ENCODE assay signal across 23 mouse cellular contexts in the genomic region with DNA sequence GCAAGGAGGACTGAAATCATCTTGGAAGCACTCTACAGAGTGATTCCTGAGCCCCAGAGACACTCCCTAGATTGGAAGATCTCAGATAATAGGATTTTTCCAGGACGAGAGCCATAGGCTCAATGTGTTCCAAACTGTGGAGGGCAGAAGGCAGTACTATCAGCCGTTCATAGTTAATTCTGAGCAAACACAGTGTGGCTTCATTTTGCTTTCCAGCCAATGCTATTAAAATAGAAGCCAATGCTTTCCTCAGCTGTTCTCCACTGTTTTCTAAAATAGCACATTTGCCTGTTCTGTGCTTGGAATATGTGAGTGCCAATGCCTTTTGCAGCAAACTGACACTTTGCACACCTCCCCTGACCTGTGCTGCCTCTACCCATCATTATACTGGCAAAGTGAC.
DNase-seq lines count a peak whose midpoint lies in the region; ATAC-seq and TF ChIP-seq lines count a peak whose summit lies in the region.
"Had no signal": no experiment of that assay in that cellular context is flagged by ENCODE, and none has a peak within 500 bp of the region (broad histone marks: within the 10 kb centered on the region; RNA-seq: fewer than 3 reads in every experiment).

No protein-coding gene starts in this region.

- no peak for TF ChIP-seq CTCF in forebrain, postnatal 0 days (IDR thresholded peaks at IDR 0.05; ENCODE audit: low read depth)
- no peak for TF ChIP-seq CTCF in left cerebral cortex, adult 2 months (IDR thresholded peaks at IDR 0.05)

- H3K4me2 ChIP-seq in forebrain, postnatal 0 days (ENCODE audit: low read depth): no peak overlapping the region
- no peak overlapping the region for H3K4me2 ChIP-seq in forebrain, embryonic 11.5 days (ENCODE audit: low read depth, low read length, severe bottlenecking)
- no peak overlapping the region for H3K4me2 ChIP-seq in intestine, embryonic 14.5 days (ENCODE audit: low read length)
- H3K4me2 ChIP-seq in intestine, embryonic 16.5 days (ENCODE audit: low read depth, low read length): no peak overlapping the region
- H3K4me2 ChIP-seq: embryonic facial prominence, embryonic 12.5 days; forebrain, embryonic 13.5 days; hindbrain, embryonic 12.5 days had no signal

- 0 out of 2 replicates have a peak overlapping the region, but pooled peaks have one; percentile 29 for H3K27ac ChIP-seq in forebrain, postnatal 0 days (ENCODE audit: low read depth, low read length)
- H3K27ac ChIP-seq in forebrain, embryonic 11.5 days (ENCODE audit: low read depth, low read length): no peak overlapping the region
- H3K27ac ChIP-seq in intestine, embryonic 14.5 days (ENCODE audit: low read depth): no peak overlapping the region
- no peak overlapping the region for H3K27ac ChIP-seq in intestine, embryonic 16.5 days (ENCODE audit: low read length)
- peak overlapping the region; percentile 59 for H3K27ac ChIP-seq in left cerebral cortex, adult 2 months
- H3K27ac ChIP-seq: embryonic facial prominence, embryonic 12.5 days; forebrain, embryonic 13.5 days; heart, embryonic 10.5 days; hindbrain, embryonic 12.5 days had no signal

- intact Hi-C loops in left cerebral cortex, adult 2 months (cut with DNase I): no loop called here
- intact Hi-C loops in left cerebral cortex, postnatal 36 days (cut with DNase I): no loop called here

- H3K27me3 ChIP-seq in forebrain, postnatal 0 days (ENCODE audit: insufficient read depth, low read length): no peaks in the 10 kb centered on the region
- H3K27me3 ChIP-seq in forebrain, embryonic 11.5 days (ENCODE audit: control insufficient read depth, insufficient read depth, low read length): no peaks in the 10 kb centered on the region
- H3K27me3 ChIP-seq in intestine, embryonic 14.5 days (replicated peaks; ENCODE audit: control insufficient read depth, insufficient read depth, low read length): no peaks in the 10 kb centered on the region
- no peaks in the 10 kb centered on the region for H3K27me3 ChIP-seq in intestine, embryonic 16.5 days (replicated peaks; ENCODE audit: control insufficient read depth, insufficient read depth, low read length)
- H3K27me3 ChIP-seq: embryonic facial prominence, embryonic 12.5 days; forebrain, embryonic 13.5 days; hindbrain, embryonic 12.5 days had no signal

- no peak for ATAC-seq in forebrain, postnatal 0 days
- no peak for ATAC-seq in forebrain, embryonic 11.5 days (replicated peaks; ENCODE audit: low FRiP score)
- ATAC-seq in intestine, embryonic 14.5 days (replicated peaks; ENCODE audit: low FRiP score, low TSS enrichment, low read depth): no peak
- ATAC-seq in intestine, embryonic 16.5 days: no peak
- ATAC-seq: CD4-positive, CD25-positive, alpha-beta regulatory T cell, adult 4 months; forebrain, embryonic 13.5 days; hindbrain, embryonic 16.5 days had no signal

- no peaks in the 10 kb centered on the region for H3K9me3 ChIP-seq in forebrain, postnatal 0 days (ENCODE audit: low read length)
- no peaks in the 10 kb centered on the region for H3K9me3 ChIP-seq in forebrain, embryonic 11.5 days (ENCODE audit: control insufficient read depth, low read length)
- no peaks in the 10 kb centered on the region for H3K9me3 ChIP-seq in intestine, embryonic 14.5 days (ENCODE audit: control insufficient read depth, low read length)
- H3K9me3 ChIP-seq in intestine, embryonic 16.5 days (ENCODE audit: control insufficient read depth, low read length): no peaks in the 10 kb centered on the region
- H3K9me3 ChIP-seq: embryonic facial prominence, embryonic 12.5 days; forebrain, embryonic 13.5 days; G1E; heart, embryonic 10.5 days; hindbrain, embryonic 12.5 days had no signal

- H3K9ac ChIP-seq in forebrain, postnatal 0 days: no peak overlapping the region
- no peak overlapping the region for H3K9ac ChIP-seq in forebrain, embryonic 11.5 days (ENCODE audit: low read length)
- H3K9ac ChIP-seq in intestine, embryonic 14.5 days (ENCODE audit: low read length): no peak overlapping the region
- H3K9ac ChIP-seq in intestine, embryonic 16.5 days (ENCODE audit: low read depth, low read length): no peak overlapping the region
- H3K9ac ChIP-seq: embryonic facial prominence, embryonic 12.5 days; forebrain, embryonic 13.5 days; hindbrain, embryonic 12.5 days had no signal

- peaks cover 11% of the 10 kb centered on the region for H3K4me1 ChIP-seq in forebrain, postnatal 0 days (ENCODE audit: insufficient read depth)
- H3K4me1 ChIP-seq in forebrain, embryonic 11.5 days (replicated peaks; ENCODE audit: control insufficient read depth, insufficient read depth, low read length): peaks cover 5% of the 10 kb centered on the region; the same call in 1 of the 2 replicates
- no peaks in the 10 kb centered on the region; the same call in 1 of the 2 replicates for H3K4me1 ChIP-seq in intestine, embryonic 14.5 days (replicated peaks; ENCODE audit: control insufficient read depth, insufficient read depth, low read length)
- H3K4me1 ChIP-seq in intestine, embryonic 16.5 days (ENCODE audit: control insufficient read depth, insufficient read depth, low read length): peaks cover 2% of the 10 kb centered on the region; the same call in 1 of the 2 replicates
- H3K4me1 ChIP-seq: embryonic facial prominence, embryonic 12.5 days had no signal

- H3K4me3 ChIP-seq in forebrain, postnatal 0 days (ENCODE audit: low read depth, low read length): no peak overlapping the region
- H3K4me3 ChIP-seq in forebrain, embryonic 11.5 days (ENCODE audit: low read depth, low read length): no peak overlapping the region
- H3K4me3 ChIP-seq in intestine, embryonic 14.5 days (ENCODE audit: low read depth, low read length): no peak overlapping the region
- H3K4me3 ChIP-seq in intestine, embryonic 16.5 days (ENCODE audit: low read length): no peak overlapping the region
- H3K4me3 ChIP-seq in left cerebral cortex, adult 2 months: no peak overlapping the region
- H3K4me3 ChIP-seq: embryonic facial prominence, embryonic 12.5 days; forebrain, embryonic 13.5 days; heart, embryonic 10.5 days; hindbrain, embryonic 12.5 days had no signal

- no peaks in the 10 kb centered on the region for H3K36me3 ChIP-seq in forebrain, postnatal 0 days (ENCODE audit: insufficient read depth)
- no peaks in the 10 kb centered on the region for H3K36me3 ChIP-seq in forebrain, embryonic 11.5 days (ENCODE audit: control insufficient read depth, insufficient read depth, low read length)
- H3K36me3 ChIP-seq in intestine, embryonic 14.5 days (ENCODE audit: control insufficient read depth, insufficient read depth, low read length): no peaks in the 10 kb centered on the region
- no peaks in the 10 kb centered on the region for H3K36me3 ChIP-seq in intestine, embryonic 16.5 days (ENCODE audit: control insufficient read depth, insufficient read depth, low read length)
- H3K36me3 ChIP-seq: embryonic facial prominence, embryonic 12.5 days; G1E; heart, embryonic 10.5 days; hindbrain, embryonic 12.5 days had no signal

- DNase-seq in forebrain, postnatal 0 days: no peak
- DNase-seq in forebrain, embryonic 11.5 days (ENCODE audit: low spot score): no peak
- DNase-seq in intestine, embryonic 14.5 days (ENCODE audit: low spot score): peak; percentile 31
- DNase-seq in left cerebral cortex, adult 2 months (ENCODE audit: extremely low spot score in 1 of 2, low spot score in 2 of 2): no peak
- no peak for DNase-seq in left cerebral cortex, postnatal 36 days (ENCODE audit: low spot score in 2 of 2)
- peak; percentile 60 for DNase-seq in brain, adult 2 months (ENCODE audit: low read depth, low spot score)
- no peak for DNase-seq in testis, postnatal 14 days (ENCODE audit: low spot score)
- DNase-seq: adrenal gland, adult 8-10 months; B cell, adult 2 months; cerebellum, adult 11-12 months; cerebellum, adult 9-10 months; cerebellum, postnatal 25 days; heart, adult 18-20 months; heart, postnatal 10 days; heart, postnatal 4 days had no signal

- 65% methylated on average over 2 of the region's 2 CpGs for WGBS in forebrain, postnatal 0 days
- 75% methylated on average over 2 of the region's 2 CpGs for WGBS in forebrain, embryonic 11.5 days
- 78% methylated on average over 2 of the region's 2 CpGs for WGBS in intestine, embryonic 14.5 days
- 69% methylated on average over 2 of the region's 2 CpGs for WGBS in intestine, embryonic 16.5 days

Comparison
In these comparisons a context has a peak if more than half of its experiments do, and no peak if none do; other contexts are left out.
1. H3K27ac ChIP-seq: peak in forebrain, postnatal 0 days (single experiment) and left cerebral cortex, adult 2 months (single experiment); none in forebrain, embryonic 11.5 days (single experiment), intestine, embryonic 14.5 days (single experiment) and intestine, embryonic 16.5 days (single experiment).
2. DNase-seq: peak in intestine, embryonic 14.5 days (single experiment) and brain, adult 2 months (single experiment); none in forebrain, postnatal 0 days (single experiment), forebrain, embryonic 11.5 days (single experiment), left cerebral cortex, adult 2 months (0 of 2), left cerebral cortex, postnatal 36 days (0 of 2) and testis, postnatal 14 days (single experiment).